Mouse (Mus musculus) skeletal muscle tissue, adult 2 months (tissue): ENCODE data around the gene Fndc8.

Source experiments
- DNase-seq: peaks from one replicate; pipeline ENCODE4 v3.0.0-alpha.2; 2012; ENCODE audit warnings: low read depth, low spot score

Gene Fndc8

GRCm38 (mm10) chr11:82891936-82892335 is at the start of gene Fndc8:
Gene Fndc8, plus strand, starts transcription at chr11:82892124.
- no peak for DNase-seq

- DNase-seq = peak; percentile 51
Observed at GRCm38 (mm10) chr11:82844771-82845414, 47.0 kb upstream of the Fndc8 start.

DNA sequence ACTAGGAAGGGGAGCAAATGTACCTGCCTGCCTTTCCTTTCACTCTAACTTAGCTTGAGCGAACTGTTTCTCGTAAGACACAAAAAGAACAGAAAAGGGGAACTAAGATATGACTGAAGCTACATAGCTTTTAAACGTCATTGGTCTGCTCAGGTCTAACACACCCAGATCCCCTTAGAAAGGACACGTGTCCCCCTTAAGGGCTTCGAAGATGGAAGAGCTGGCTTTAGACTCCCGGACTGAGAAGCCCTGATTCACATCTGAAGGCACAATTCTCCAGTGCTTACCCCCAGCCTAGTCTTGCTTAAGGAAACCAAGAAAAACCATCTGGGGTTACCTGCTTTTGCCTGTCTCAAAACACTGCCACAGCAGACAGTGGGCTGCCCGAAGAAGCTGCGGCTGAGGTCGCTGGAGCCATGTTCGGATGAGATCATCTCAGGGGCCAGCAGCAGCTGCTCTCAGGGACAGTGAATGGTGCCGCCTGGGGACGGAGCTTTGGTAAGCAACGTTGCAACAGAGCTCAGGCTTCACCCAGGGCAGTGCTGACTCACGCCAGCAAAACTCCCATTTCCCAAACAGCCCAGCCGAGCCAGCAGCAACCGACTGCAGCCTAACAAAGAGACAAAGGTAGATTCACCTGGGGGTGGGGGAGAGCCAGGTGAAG is 46.4 kb upstream of the Fndc8 start:
- DNase-seq = peak; percentile 84

- DNase-seq = no peak
Observed at GRCm38 (mm10) chr11:82846079-82846436, 45.9 kb upstream of the Fndc8 start.

- no peak for DNase-seq
Observed at GRCm38 (mm10) chr11:82846938-82847337, 45.0 kb upstream of the Fndc8 start.

DNA sequence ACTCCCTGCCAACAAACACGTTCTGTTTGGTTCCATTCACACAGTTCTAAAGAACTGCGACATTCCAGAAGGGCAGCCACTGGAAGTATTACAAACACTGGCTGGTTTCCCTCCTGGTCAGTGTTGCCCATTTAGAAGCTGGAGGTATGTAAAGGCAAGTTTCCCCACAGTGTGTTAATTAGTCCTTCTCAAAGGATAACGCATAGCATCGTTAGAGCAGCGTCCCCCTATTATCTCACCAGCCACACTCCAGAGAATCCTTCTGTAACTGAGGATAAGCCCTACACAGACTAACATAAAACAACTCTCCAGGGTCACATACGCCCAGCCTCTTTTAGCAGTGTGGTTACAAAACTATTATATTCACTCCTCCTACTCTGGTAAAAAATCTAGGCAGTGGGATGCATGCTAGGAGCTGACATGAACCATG is 44.3 kb upstream of the Fndc8 start:
- no peak for DNase-seq

DNA sequence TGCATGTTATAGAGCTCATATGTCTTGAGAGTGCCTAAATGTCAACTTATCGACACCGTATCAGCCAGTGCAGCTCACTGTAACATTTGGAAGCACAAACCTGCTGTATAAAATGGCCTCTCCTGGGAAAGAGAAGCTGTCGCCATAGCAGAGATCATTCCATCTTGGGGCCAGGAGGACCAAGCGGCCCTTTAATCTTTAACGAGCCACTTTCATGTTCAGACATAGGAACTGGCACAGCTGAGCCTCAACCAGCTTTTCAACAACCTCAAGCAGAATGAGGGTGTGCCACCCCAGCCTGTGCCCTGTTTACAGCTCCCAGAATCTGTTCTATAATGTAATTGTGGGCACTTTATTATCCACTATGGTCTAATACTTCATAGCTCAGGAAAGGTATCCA is 41.7 kb upstream of the Fndc8 start:
- DNase-seq = no peak

DNA sequence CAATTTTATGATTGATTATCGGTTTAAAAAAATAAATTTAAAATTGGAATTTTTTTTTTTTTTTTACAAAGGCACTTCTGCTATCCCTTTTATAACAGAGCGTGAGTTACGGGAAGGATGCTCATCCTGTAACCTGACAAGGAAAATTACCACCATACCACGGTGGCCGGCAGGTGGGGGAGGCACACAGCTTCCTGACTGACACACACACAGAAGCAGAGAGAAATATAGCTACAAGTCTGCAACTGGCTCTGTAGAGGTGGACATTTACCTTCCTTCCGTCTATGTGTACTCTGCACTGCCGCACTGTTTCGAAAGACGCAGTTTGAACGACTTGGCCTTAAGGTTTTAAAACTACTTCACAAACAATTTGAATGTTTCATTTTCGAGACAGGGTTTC is 39.8 kb upstream of the Fndc8 start:
- DNase-seq = no peak

DNA sequence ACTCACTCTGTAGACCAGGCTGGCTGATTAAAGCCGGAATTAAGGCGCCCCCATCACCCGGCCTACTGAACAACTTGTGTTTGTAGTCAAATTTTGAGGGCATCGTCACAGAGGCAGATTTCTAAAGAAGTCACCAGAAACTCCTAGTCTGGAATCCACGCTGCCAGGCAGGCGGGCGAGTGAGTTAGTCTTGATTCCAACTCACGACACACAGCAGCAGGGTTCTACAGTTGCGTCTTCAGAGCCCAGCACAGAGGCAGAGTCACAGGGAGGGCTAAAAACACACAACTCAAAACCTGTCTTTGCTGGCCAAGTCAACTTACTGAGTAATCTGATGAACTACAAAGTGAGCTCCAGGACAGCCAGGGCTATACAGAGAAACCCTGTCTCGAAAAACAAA is 39.4 kb upstream of the Fndc8 start:
- no peak for DNase-seq

DNA sequence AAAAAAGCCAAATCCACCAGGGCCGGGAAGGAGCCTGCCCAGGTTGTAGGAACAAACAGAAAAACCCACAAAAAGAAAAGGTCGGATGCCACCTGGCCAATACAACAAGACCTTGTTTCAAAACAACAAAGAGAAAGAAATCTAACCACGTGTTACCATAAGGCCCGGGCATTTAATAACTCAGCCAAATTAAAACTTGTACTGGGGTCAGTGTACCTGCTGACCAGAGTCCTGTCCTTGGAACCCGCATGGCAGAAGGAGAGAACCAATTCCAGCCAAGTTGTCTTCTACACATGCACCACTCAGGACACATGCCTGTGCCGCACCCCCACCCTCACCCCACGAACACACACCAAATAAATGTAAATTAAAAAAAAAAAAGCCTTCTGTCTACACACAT is 39.0 kb upstream of the Fndc8 start:
- DNase-seq = no peak

GRCm38 (mm10) chr11:82854111-82854510 is 37.8 kb upstream of the Fndc8 start:
- DNase-seq = no peak

- no peak for DNase-seq
Observed at GRCm38 (mm10) chr11:82855327-82855973, 36.5 kb upstream of the Fndc8 start.

- no peak for DNase-seq
Observed at GRCm38 (mm10) chr11:82856032-82856431, 35.9 kb upstream of the Fndc8 start.

- DNase-seq = no peak
Observed at GRCm38 (mm10) chr11:82857307-82857848, 34.5 kb upstream of the Fndc8 start.

DNA sequence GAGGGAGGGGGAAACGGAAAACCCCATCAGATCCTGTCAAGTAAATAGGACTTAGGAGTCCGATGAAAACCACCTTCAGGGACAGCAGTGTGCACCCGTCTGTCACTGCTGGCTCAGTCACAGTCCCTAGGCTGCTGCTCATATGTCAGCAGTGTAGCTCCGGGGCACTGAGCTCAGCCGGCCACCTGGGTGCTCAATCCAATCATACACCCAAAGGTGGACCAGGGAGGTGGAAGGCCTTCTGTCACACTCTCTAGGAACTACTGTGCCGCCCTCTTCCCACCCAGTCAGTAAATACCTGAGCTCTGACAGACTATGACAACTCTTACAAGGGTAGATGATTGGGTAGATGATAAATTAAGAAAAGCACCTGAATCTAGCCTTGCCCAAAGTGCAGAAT is 31.2 kb upstream of the Fndc8 start:
- no peak for DNase-seq

- DNase-seq = peak; percentile 42
Observed at GRCm38 (mm10) chr11:82861558-82861957, 30.4 kb upstream of the Fndc8 start.

GRCm38 (mm10) chr11:82862638-82863037 is 29.3 kb upstream of the Fndc8 start:
- no peak for DNase-seq

DNA sequence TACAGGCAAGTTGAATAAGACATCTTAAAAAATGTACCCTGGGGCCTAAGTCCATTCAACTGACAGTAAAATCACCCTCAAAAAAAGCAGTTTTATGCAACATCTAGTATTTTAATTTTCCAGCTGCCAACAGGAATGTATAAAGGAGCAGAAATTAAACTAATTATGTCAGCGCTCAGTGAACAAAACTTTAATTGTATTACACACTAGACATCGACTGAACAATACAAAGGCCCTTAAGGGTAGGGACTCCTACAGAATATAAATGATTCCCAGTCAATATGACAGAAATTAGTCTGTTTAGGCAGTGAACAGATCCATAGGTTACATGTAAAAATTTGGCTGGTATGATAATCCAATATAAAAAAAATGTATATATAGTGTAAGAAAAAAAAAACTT is 28.9 kb upstream of the Fndc8 start:
- DNase-seq = no peak

DNA sequence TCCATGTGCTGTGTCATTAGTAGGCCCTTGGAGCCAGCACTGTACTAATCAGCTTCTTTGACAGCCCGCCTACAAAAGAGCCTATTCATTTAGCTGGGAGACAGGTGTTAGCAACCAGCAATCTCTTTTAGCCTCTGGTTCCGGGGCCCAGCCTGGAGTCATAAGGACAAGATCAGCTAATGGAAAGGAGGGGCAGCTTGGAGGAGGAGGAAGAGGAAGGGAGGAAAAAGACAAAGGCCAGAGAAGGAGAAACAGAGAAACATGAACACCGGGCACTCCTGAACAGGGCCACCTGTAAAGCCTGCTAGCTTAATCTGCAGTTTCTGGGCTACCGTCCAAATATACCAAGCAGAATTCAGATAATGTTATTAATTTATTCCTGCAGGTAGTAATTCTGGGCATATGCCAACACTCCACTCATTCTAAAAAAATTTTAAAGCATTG is 28.4 kb upstream of the Fndc8 start:
- DNase-seq = no peak

GRCm38 (mm10) chr11:82865957-82866356 is 26.0 kb upstream of the Fndc8 start:
- no peak for DNase-seq

DNA sequence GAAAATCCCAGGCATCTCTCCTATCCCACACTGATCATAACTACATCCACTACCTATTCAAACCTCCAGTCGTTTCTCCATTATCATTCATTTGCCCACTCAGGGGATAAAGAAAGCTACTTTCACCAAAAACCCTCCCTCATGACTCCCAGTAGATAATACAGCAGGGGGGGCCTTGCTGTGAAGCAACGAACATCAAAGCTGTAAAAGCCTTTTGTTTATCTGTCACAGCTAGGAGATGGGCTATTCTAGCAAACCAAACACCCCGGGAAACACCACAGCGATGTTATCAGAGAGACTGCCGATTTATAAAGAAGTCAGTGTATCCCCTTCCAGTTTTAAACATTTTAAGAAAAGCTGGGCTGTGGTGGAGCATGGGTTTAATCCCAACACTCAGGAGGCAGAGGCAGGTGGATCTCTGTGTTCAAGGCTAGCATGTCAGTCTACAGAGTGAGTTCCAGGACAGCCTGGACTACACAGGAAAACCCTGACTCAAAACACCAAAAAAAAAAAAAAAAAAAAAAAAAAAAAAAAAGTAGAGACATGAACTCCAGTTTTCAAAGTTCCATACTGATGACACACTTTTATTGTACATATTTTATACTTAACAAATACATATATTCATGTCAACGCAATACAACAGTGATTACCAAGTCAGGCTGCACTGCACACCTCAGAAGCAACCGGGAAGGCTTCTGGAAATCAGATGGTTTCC is 24.9 kb upstream of the Fndc8 start:
- no peak for DNase-seq

DNA sequence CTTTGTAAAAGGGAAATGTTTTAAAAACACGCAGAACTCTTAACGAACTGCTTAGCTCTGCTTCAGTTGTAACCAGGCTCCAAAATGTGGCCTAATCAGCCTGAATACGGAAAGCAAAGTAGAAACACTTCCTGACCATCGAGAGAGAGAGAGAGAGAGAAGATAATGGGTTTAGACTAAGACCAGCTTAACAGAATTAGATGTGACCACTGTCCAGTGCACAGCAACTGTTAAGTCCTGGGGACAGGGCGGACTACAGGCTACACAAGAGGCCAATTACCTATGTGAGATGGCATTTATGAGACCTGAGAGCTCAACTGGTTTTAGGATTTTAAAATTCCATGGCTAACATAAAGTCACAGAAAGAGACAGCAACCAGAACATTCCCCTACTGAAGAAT is 24.0 kb upstream of the Fndc8 start:
- no peak for DNase-seq
